In genomic region chr11:119562286-119562685, GRCm38 (mm10) we compare ENCODE assay signal across 28 mouse cellular contexts. TPM values are rescaled to one million over a fixed set of nuclear protein-coding genes. Genes with fewer than 3 reads are reported as not detected.
DNase-seq lines count a peak whose midpoint lies in the region; ATAC-seq and TF ChIP-seq lines count a peak whose summit lies in the region.
"Had no signal": no experiment of that assay in that cellular context is flagged by ENCODE, and none has a peak within 500 bp of the region (broad histone marks: within the 10 kb centered on the region; RNA-seq: fewer than 3 reads in every experiment).

No protein-coding gene starts in this region.

- H3K27me3 ChIP-seq in forebrain, embryonic 10.5 days (ENCODE audit: poor library complexity, severe bottlenecking): peaks cover 85% of the 10 kb centered on the region
- no peaks in the 10 kb centered on the region for H3K27me3 ChIP-seq in forebrain, embryonic 16.5 days (replicated peaks; ENCODE audit: control insufficient read depth, insufficient read depth, low read length)
- no peaks in the 10 kb centered on the region for H3K27me3 ChIP-seq in liver, adult 2 months (ENCODE audit: control insufficient read depth, insufficient read depth, low read length)
- peaks cover 19% of the 10 kb centered on the region; the same call in 1 of the 2 replicates for H3K27me3 ChIP-seq in liver, postnatal 0 days (ENCODE audit: insufficient read depth, low read length)
- peaks cover 94% of the 10 kb centered on the region for H3K27me3 ChIP-seq in liver, embryonic 12.5 days (replicated peaks)
- H3K27me3 ChIP-seq: forebrain, embryonic 15.5 days had no signal

- no peak overlapping the region for H3K4me2 ChIP-seq in forebrain, embryonic 16.5 days (ENCODE audit: low read length)
- no peak overlapping the region for H3K4me2 ChIP-seq in liver, postnatal 0 days (ENCODE audit: low read depth, low read length)
- H3K4me2 ChIP-seq in liver, embryonic 12.5 days: no peak overlapping the region
- H3K4me2 ChIP-seq: embryonic facial prominence, embryonic 13.5 days; embryonic facial prominence, embryonic 15.5 days; forebrain, embryonic 12.5 days; forebrain, embryonic 15.5 days had no signal

- 0 out of 2 replicates have a peak overlapping the region, but pooled peaks have one; percentile 15 for H3K27ac ChIP-seq in forebrain, embryonic 10.5 days
- no peak overlapping the region for H3K27ac ChIP-seq in forebrain, embryonic 16.5 days (ENCODE audit: low read length)
- H3K27ac ChIP-seq in liver, adult 2 months (replicated peaks; ENCODE audit: insufficient read depth, low read depth, low read length): no peak overlapping the region; the same call in 1 of the 2 replicates
- no peak overlapping the region for H3K27ac ChIP-seq in liver, postnatal 0 days (ENCODE audit: low read depth)
- no peak overlapping the region for H3K27ac ChIP-seq in liver, embryonic 12.5 days
- H3K27ac ChIP-seq: embryonic facial prominence, embryonic 13.5 days; embryonic facial prominence, embryonic 15.5 days; forebrain, embryonic 12.5 days; forebrain, embryonic 15.5 days had no signal

- H3K9ac ChIP-seq in forebrain, embryonic 16.5 days (replicated peaks; ENCODE audit: low read depth, low read length): no peak overlapping the region
- H3K9ac ChIP-seq in liver, adult 2 months (ENCODE audit: low read depth, low read length): no peak overlapping the region
- H3K9ac ChIP-seq in liver, postnatal 0 days (replicated peaks): no peak overlapping the region
- no peak overlapping the region for H3K9ac ChIP-seq in liver, embryonic 12.5 days
- H3K9ac ChIP-seq: embryonic facial prominence, embryonic 15.5 days; forebrain, embryonic 12.5 days; forebrain, embryonic 15.5 days had no signal

- DNase-seq in forebrain, embryonic 10.5 days (ENCODE audit: extremely low spot score, low spot score): no peak
- peak; percentile 92 for DNase-seq in liver, adult 2 months (ENCODE audit: extremely low read depth, low read depth, low spot score)
- no peak for DNase-seq in liver
- no peak for DNase-seq in liver, postnatal 0 days
- DNase-seq in brain, adult 2 months (ENCODE audit: low read depth, low spot score): peak; percentile 8
- DNase-seq: adrenal gland, adult 8-10 months; adrenal gland, postnatal 14 days; adrenal gland, postnatal 36 days; B cell, adult 2 months; cerebellum, adult 11 months; cerebellum, adult 18-20 months; cerebellum, adult 8-10 months; cerebellum, adult 9-11 months; cerebellum, postnatal 14 days; cerebellum, postnatal 36 days; embryo, embryonic 11 days had no signal

- no peaks in the 10 kb centered on the region for H3K79me2 ChIP-seq in liver, adult 2 months (ENCODE audit: control insufficient read depth, insufficient read depth, low read length)

- ATAC-seq in forebrain, embryonic 16.5 days: no peak
- peak; percentile 77 for ATAC-seq in liver, postnatal 0 days
- no peak for ATAC-seq in liver, embryonic 12.5 days
- ATAC-seq: activated CD4-positive, CD25-positive, alpha-beta regulatory T cell, adult 4 months; CD4-positive, CD25-positive, alpha-beta regulatory T cell, adult 4 months; forebrain, embryonic 15.5 days; Patski had no signal

- TF ChIP-seq POLR2A in liver, adult 2 months (IDR thresholded peaks at IDR 0.05; ENCODE audit: extremely low read depth, insufficient read depth, low read length): no peak

- WGBS in forebrain, embryonic 10.5 days: 35% methylated on average over 6 of the region's 6 CpGs
- WGBS in forebrain, embryonic 16.5 days: 27% methylated on average over 6 of the region's 6 CpGs
- 14% methylated on average over 6 of the region's 6 CpGs for WGBS in liver, adult 2 months
- WGBS in liver, postnatal 0 days (ENCODE audit: insufficient replicate concordance): 29% methylated on average over 6 of the region's 6 CpGs
- 43% methylated on average over 6 of the region's 6 CpGs for WGBS in liver, embryonic 12.5 days (ENCODE audit: insufficient replicate concordance)

- no peak for TF ChIP-seq CTCF in liver, adult 2 months (IDR thresholded peaks at IDR 0.05; ENCODE audit: low read depth, low read length)
- no peak for TF ChIP-seq CTCF in liver, postnatal 0 days (IDR thresholded peaks at IDR 0.05; ENCODE audit: low read depth)

- no peaks in the 10 kb centered on the region for H3K9me3 ChIP-seq in forebrain, embryonic 10.5 days
- no peaks in the 10 kb centered on the region for H3K9me3 ChIP-seq in forebrain, embryonic 16.5 days (ENCODE audit: control insufficient read depth, low read length)
- no peaks in the 10 kb centered on the region for H3K9me3 ChIP-seq in liver, postnatal 0 days (ENCODE audit: low read length)
- no peaks in the 10 kb centered on the region for H3K9me3 ChIP-seq in liver, embryonic 12.5 days (replicated peaks)
- H3K9me3 ChIP-seq: embryonic facial prominence, embryonic 13.5 days; embryonic facial prominence, embryonic 15.5 days; forebrain, embryonic 12.5 days; forebrain, embryonic 15.5 days; G1E had no signal

- H3K4me1 ChIP-seq in forebrain, embryonic 10.5 days: peaks cover 72% of the 10 kb centered on the region
- peaks cover 19% of the 10 kb centered on the region for H3K4me1 ChIP-seq in forebrain, embryonic 16.5 days (replicated peaks; ENCODE audit: control insufficient read depth, insufficient read depth, low read length)
- H3K4me1 ChIP-seq in liver, adult 2 months (ENCODE audit: control insufficient read depth, insufficient read depth, low read length): peaks cover 11% of the 10 kb centered on the region
- no peaks in the 10 kb centered on the region for H3K4me1 ChIP-seq in liver, postnatal 0 days (ENCODE audit: insufficient read depth)
- H3K4me1 ChIP-seq in liver, embryonic 12.5 days: no peaks in the 10 kb centered on the region

- no peaks in the 10 kb centered on the region for H3K36me3 ChIP-seq in forebrain, embryonic 10.5 days (replicated peaks)
- H3K36me3 ChIP-seq in forebrain, embryonic 16.5 days (ENCODE audit: control insufficient read depth, insufficient read depth): no peaks in the 10 kb centered on the region
- H3K36me3 ChIP-seq in liver, adult 2 months (ENCODE audit: control insufficient read depth, insufficient read depth, low read length): no peaks in the 10 kb centered on the region
- H3K36me3 ChIP-seq in liver, postnatal 0 days (replicated peaks; ENCODE audit: insufficient read depth, low read length): no peaks in the 10 kb centered on the region
- H3K36me3 ChIP-seq in liver, embryonic 12.5 days: no peaks in the 10 kb centered on the region
- H3K36me3 ChIP-seq: embryonic facial prominence, embryonic 13.5 days; embryonic facial prominence, embryonic 15.5 days; forebrain, embryonic 12.5 days; forebrain, embryonic 15.5 days; G1E had no signal

- no peak overlapping the region for H3K4me3 ChIP-seq in forebrain, embryonic 10.5 days
- H3K4me3 ChIP-seq in forebrain, embryonic 16.5 days (replicated peaks; ENCODE audit: low read length): no peak overlapping the region
- no peak overlapping the region for H3K4me3 ChIP-seq in liver, adult 2 months (ENCODE audit: insufficient read depth, low read depth, low read length)
- no peak overlapping the region for H3K4me3 ChIP-seq in liver, postnatal 0 days (ENCODE audit: low read depth, low read length)
- H3K4me3 ChIP-seq in liver, embryonic 12.5 days: no peak overlapping the region
- H3K4me3 ChIP-seq: embryonic facial prominence, embryonic 13.5 days; embryonic facial prominence, embryonic 15.5 days; erythroblast, embryonic 14.5 days; forebrain, embryonic 12.5 days; forebrain, embryonic 15.5 days had no signal

- TF ChIP-seq EP300 in liver, postnatal 0 days (IDR thresholded peaks at IDR 0.05; ENCODE audit: low read depth): no peak

RNA-seq across cellular contexts. Expression of gene Nptx1, which starts 14.7 kb away (rescaled TPM):
- 1.4 and 1.7 TPM in 2 replicates for polyA plus RNA-seq in forebrain, embryonic 10.5 days (2016; fragmentation: Nextera tagmentation; extraction: Ambion mirVana)
- 8.6 and 9.8 TPM in 2 replicates for polyA plus RNA-seq in forebrain, embryonic 16.5 days (2015; fragmentation: Nextera tagmentation; extraction: Ambion mirVana)
- 0.07 and 0.09 TPM in 2 replicates for total RNA-seq in liver, adult 2 months (2014; rRNA removed)
- polyA plus RNA-seq in liver, adult 2 months (2012; rRNA removed): 0.09 and 0.15 TPM in 2 replicates
- 0.04 TPM in 1 of 2 replicates, not detected in the other for polyA plus RNA-seq in liver, postnatal 0 days (2015; fragmentation: Nextera tagmentation; extraction: Ambion mirVana)
- 0.04 and 0.06 TPM in 2 replicates for polyA plus RNA-seq in liver, embryonic 12.5 days (2016; fragmentation: Nextera tagmentation; extraction: Ambion mirVana)
- total RNA-seq: common myeloid progenitor, adult 5-6 weeks had no signal
- polyA plus RNA-seq: activated CD4-positive, CD25-positive, alpha-beta regulatory T cell, adult 4 months; CD4-positive, CD25-positive, alpha-beta regulatory T cell, adult 4 months; erythroblast, embryonic 14.5 days; G1E had no signal

RNA-seq across cellular contexts. Expression of gene Rptor, which starts 40.4 kb away (rescaled TPM):
- polyA plus RNA-seq in forebrain, embryonic 10.5 days (2016; fragmentation: Nextera tagmentation; extraction: Ambion mirVana): 12.8 and 13.0 TPM in 2 replicates
- 8.5 and 11.3 TPM in 2 replicates for polyA plus RNA-seq in forebrain, embryonic 16.5 days (2015; fragmentation: Nextera tagmentation; extraction: Ambion mirVana)
- 11.2 and 17.7 TPM in 2 replicates for total RNA-seq in liver, adult 2 months (2014; rRNA removed)
- polyA plus RNA-seq in liver, adult 2 months (2012; rRNA removed): 18.4 and 18.6 TPM in 2 replicates
- polyA plus RNA-seq in liver, postnatal 0 days (2015; fragmentation: Nextera tagmentation; extraction: Ambion mirVana): 3.1 TPM in 2 replicates
- 11.3 and 12.5 TPM in 2 replicates for polyA plus RNA-seq in liver, embryonic 12.5 days (2016; fragmentation: Nextera tagmentation; extraction: Ambion mirVana)

Comparison
In these comparisons a context has a peak if more than half of its experiments do, and no peak if none do; other contexts are left out.
1. DNase-seq: peak in liver, adult 2 months (single experiment) and brain, adult 2 months (single experiment); none in forebrain, embryonic 10.5 days (single experiment), liver (single experiment) and liver, postnatal 0 days (single experiment).